Mouse (Mus musculus): ENCODE measurements around the gene Cmtm5. TPM values are rescaled to one million over a fixed set of nuclear protein-coding genes. Genes with fewer than 3 reads are reported as not detected.
"Not testable (repeated sequence)": the region's sequence is repeated elsewhere in the genome, so short reads cannot be mapped to it uniquely, and the experiment has no call there.

The Cmtm5 gene
- polyA plus RNA-seq, 1 experiment from 2014 or later, result not detected

GRCm38 (mm10) chr14:54972786-54973185 lies 36.7 kb downstream of the Cmtm5 start:
- H3K4me1 ChIP-seq (replicated peaks; ENCODE audit: control insufficient read depth, insufficient read depth, low read length); H3K4me3 ChIP-seq (ENCODE audit: low read depth, low read length); H3K27me3 ChIP-seq (replicated peaks; ENCODE audit: control insufficient read depth, insufficient read depth, low read length); H3K9me3 ChIP-seq (ENCODE audit: control insufficient read depth, low read length); H3K9ac ChIP-seq (ENCODE audit: low read depth, low read length); DNase-seq (ENCODE audit: low spot score); H3K27ac ChIP-seq (ENCODE audit: low read depth, low read length); H3K36me3 ChIP-seq (ENCODE audit: control insufficient read depth, insufficient read depth, low read length); H3K4me2 ChIP-seq; ATAC-seq (replicated peaks; ENCODE audit: low FRiP score): not testable (repeated sequence)
- WGBS, result 83% methylated on average over 9 of the region's 11 CpGs

- Histone ChIP-seq H3K36me3 (ENCODE audit: control insufficient read depth, insufficient read depth, low read length) (no peaks in the 10 kb centered on the region), H3K9me3 (ENCODE audit: control insufficient read depth, low read length) (no peaks in the 10 kb centered on the region), H3K9ac (ENCODE audit: low read depth, low read length) (no peak overlapping the region), H3K4me3 (ENCODE audit: low read depth, low read length) (no peak overlapping the region), H3K27me3 (replicated peaks; ENCODE audit: control insufficient read depth, insufficient read depth, low read length) (peaks cover 3% of the 10 kb centered on the region; the same call in 1 of the 2 replicates), H3K4me1 (replicated peaks; ENCODE audit: control insufficient read depth, insufficient read depth, low read length) (no peaks in the 10 kb centered on the region), H3K27ac (ENCODE audit: low read depth, low read length) (no peak overlapping the region), H3K4me2 (no peak overlapping the region)
- DNase-seq (ENCODE audit: low spot score) (no peak), ATAC-seq (replicated peaks; ENCODE audit: low FRiP score) (no peak)
- 69% methylated on average over 6 of the region's 6 CpGs for WGBS
These were observed 38.2 kb downstream of the Cmtm5 start for GRCm38 (mm10) chr14:54974068-54974791.

- 59% methylated on average over 1 of the region's 1 CpGs for WGBS
- no peaks in the 10 kb centered on the region for H3K4me1 ChIP-seq (replicated peaks; ENCODE audit: control insufficient read depth, insufficient read depth, low read length)
- no peak within 1 kb of the TSS for H3K4me2 ChIP-seq
- no peaks in the 10 kb centered on the region; the same call in none of the 2 replicates for H3K27me3 ChIP-seq (replicated peaks; ENCODE audit: control insufficient read depth, insufficient read depth, low read length)
- no peak within 1 kb of the TSS for H3K4me3 ChIP-seq (ENCODE audit: low read depth, low read length)
- no peak within 1 kb of the TSS for H3K9ac ChIP-seq (ENCODE audit: low read depth, low read length)
- no peak for DNase-seq (ENCODE audit: low spot score)
- H3K9me3 ChIP-seq (ENCODE audit: control insufficient read depth, low read length), result no peaks in the 10 kb centered on the region
- no peak for ATAC-seq (replicated peaks; ENCODE audit: low FRiP score)
- no peaks in the 10 kb centered on the region for H3K36me3 ChIP-seq (ENCODE audit: control insufficient read depth, insufficient read depth, low read length)
- H3K27ac ChIP-seq (ENCODE audit: low read depth, low read length), result no peak within 1 kb of the TSS
These were observed 40.6 kb downstream of the Cmtm5 start, which contains the start of gene Gm17428 for GRCm38 (mm10) chr14:54976633-54977032. Gene Gm17428, plus strand, starts transcription at chr14:54976933.

GRCm38 (mm10) chr14:54978664-54979063 lies 42.6 kb downstream of the Cmtm5 start:
- H3K27me3 ChIP-seq (replicated peaks; ENCODE audit: control insufficient read depth, insufficient read depth, low read length), result no peaks in the 10 kb centered on the region; the same call in 1 of the 2 replicates
- DNase-seq (ENCODE audit: low spot score) (no peak), ATAC-seq (replicated peaks; ENCODE audit: low FRiP score) (no peak)
- H3K9ac ChIP-seq (ENCODE audit: low read depth, low read length), result no peak overlapping the region
- 78% methylated on average over 8 of the region's 8 CpGs for WGBS
- H3K4me2 ChIP-seq, result no peak overlapping the region
- H3K36me3 ChIP-seq (ENCODE audit: control insufficient read depth, insufficient read depth, low read length), result no peaks in the 10 kb centered on the region
- no peak overlapping the region for H3K27ac ChIP-seq (ENCODE audit: low read depth, low read length)
- H3K4me3 ChIP-seq (ENCODE audit: low read depth, low read length), result no peak overlapping the region
- H3K4me1 ChIP-seq (replicated peaks; ENCODE audit: control insufficient read depth, insufficient read depth, low read length), result no peaks in the 10 kb centered on the region
- no peaks in the 10 kb centered on the region for H3K9me3 ChIP-seq (ENCODE audit: control insufficient read depth, low read length)

- H3K4me3 ChIP-seq (ENCODE audit: low read depth, low read length), result no peak overlapping the region
- H3K9me3 ChIP-seq (ENCODE audit: control insufficient read depth, low read length), result no peaks in the 10 kb centered on the region
- no peaks in the 10 kb centered on the region for H3K4me1 ChIP-seq (replicated peaks; ENCODE audit: control insufficient read depth, insufficient read depth, low read length)
- DNase-seq (ENCODE audit: low spot score) (no peak), ATAC-seq (replicated peaks; ENCODE audit: low FRiP score) (no peak)
- no peaks in the 10 kb centered on the region; the same call in 1 of the 2 replicates for H3K27me3 ChIP-seq (replicated peaks; ENCODE audit: control insufficient read depth, insufficient read depth, low read length)
- H3K27ac ChIP-seq (ENCODE audit: low read depth, low read length), result no peak overlapping the region
- no peaks in the 10 kb centered on the region for H3K36me3 ChIP-seq (ENCODE audit: control insufficient read depth, insufficient read depth, low read length)
- no peak overlapping the region for H3K4me2 ChIP-seq
- WGBS, result 85% methylated on average over 7 of the region's 7 CpGs
- no peak overlapping the region for H3K9ac ChIP-seq (ENCODE audit: low read depth, low read length)
These were observed 45.9 kb downstream of the Cmtm5 start for GRCm38 (mm10) chr14:54981934-54982333.

- H3K4me2 ChIP-seq; H3K27me3 ChIP-seq (replicated peaks; ENCODE audit: control insufficient read depth, insufficient read depth, low read length); H3K9ac ChIP-seq (ENCODE audit: low read depth, low read length); H3K36me3 ChIP-seq (ENCODE audit: control insufficient read depth, insufficient read depth, low read length); H3K27ac ChIP-seq (ENCODE audit: low read depth, low read length); ATAC-seq (replicated peaks; ENCODE audit: low FRiP score); DNase-seq (ENCODE audit: low spot score); H3K4me1 ChIP-seq (replicated peaks; ENCODE audit: control insufficient read depth, insufficient read depth, low read length); H3K9me3 ChIP-seq (ENCODE audit: control insufficient read depth, low read length); H3K4me3 ChIP-seq (ENCODE audit: low read depth, low read length): not testable (repeated sequence)
- 90% methylated on average over 9 of the region's 9 CpGs for WGBS
These were observed 52.4 kb downstream of the Cmtm5 start for GRCm38 (mm10) chr14:54988350-54988874.

MicroRNAs encoded within 50 kb of the gene (microRNA counts, 519-probe panel; counts per million panel counts)
- 4,981 counts per million, percentile 41 among the panel's probes with 10 or more counts for microRNA mmu-miR-208a
- not detected for microRNA mmu-miR-208b

Small RNAs within 50 kb of the gene (microRNA-seq; reads per million reads assigned to microRNA genes)
- gene Mir208a (ENCODE audit: borderline number of aligned reads) (320 reads per million, percentile 61 among the genes with 10 or more reads in this experiment), gene Mir208b (ENCODE audit: borderline number of aligned reads) (389 reads per million, percentile 63 among the genes with 10 or more reads in this experiment)

Other genes starting within 250 kb of the Cmtm5 start
- 98.8 and 109 TPM in 2 replicates for gene Acin1, start 249.3 kb upstream of the Cmtm5 start, polyA plus RNA-seq (2014; fragmentation: Nextera tagmentation; extraction: Ambion mirVana)
- gene Gm29776, start 237.4 kb upstream of the Cmtm5 start, polyA plus RNA-seq (2014; fragmentation: Nextera tagmentation; extraction: Ambion mirVana), result 0.07 TPM in 1 of 2 replicates, not detected in the other
- gene Cebpe, start 224.1 kb upstream of the Cmtm5 start, polyA plus RNA-seq (2014; fragmentation: Nextera tagmentation; extraction: Ambion mirVana), result 2.0 and 3.1 TPM in 2 replicates
- 6.8 and 7.1 TPM in 2 replicates for gene Slc7a8, start 154.3 kb upstream of the Cmtm5 start, polyA plus RNA-seq (2014; fragmentation: Nextera tagmentation; extraction: Ambion mirVana)
- gene Rnf212b, start 122.1 kb upstream of the Cmtm5 start, polyA plus RNA-seq (2014; fragmentation: Nextera tagmentation; extraction: Ambion mirVana), result not detected in 2 replicates
- 5.2 and 5.5 TPM in 2 replicates for gene Homez, start 65.3 kb upstream of the Cmtm5 start, polyA plus RNA-seq (2014; fragmentation: Nextera tagmentation; extraction: Ambion mirVana)
- 1.1 and 2.1 TPM in 2 replicates for gene Ppp1r3e, start 58.7 kb upstream of the Cmtm5 start, polyA plus RNA-seq (2014; fragmentation: Nextera tagmentation; extraction: Ambion mirVana)
- 2.0 and 2.1 TPM in 2 replicates for gene Bcl2l2, start 52.9 kb upstream of the Cmtm5 start, polyA plus RNA-seq (2014; fragmentation: Nextera tagmentation; extraction: Ambion mirVana)
- gene Gm20521, start 52.8 kb upstream of the Cmtm5 start, polyA plus RNA-seq (2014; fragmentation: Nextera tagmentation; extraction: Ambion mirVana), result 0.27 TPM in 1 of 2 replicates, not detected in the other
- gene Pabpn1, start 43.8 kb upstream of the Cmtm5 start, polyA plus RNA-seq (2014; fragmentation: Nextera tagmentation; extraction: Ambion mirVana), result 117 and 132 TPM in 2 replicates
- gene Slc22a17, start 23.1 kb upstream of the Cmtm5 start, polyA plus RNA-seq (2014; fragmentation: Nextera tagmentation; extraction: Ambion mirVana), result 10.5 and 14.0 TPM in 2 replicates
- 5.5 and 6.7 TPM in 2 replicates for gene Efs, start 10.1 kb upstream of the Cmtm5 start, polyA plus RNA-seq (2014; fragmentation: Nextera tagmentation; extraction: Ambion mirVana)
- gene Il25, start 3.6 kb upstream of the Cmtm5 start, polyA plus RNA-seq (2014; fragmentation: Nextera tagmentation; extraction: Ambion mirVana), result not detected in 2 replicates
- gene Myh6, start 30.7 kb downstream of the Cmtm5 start, polyA plus RNA-seq (2014; fragmentation: Nextera tagmentation; extraction: Ambion mirVana), result 14.5 and 43.0 TPM in 2 replicates
- gene Gm17428, start 40.7 kb downstream of the Cmtm5 start, polyA plus RNA-seq (2014; fragmentation: Nextera tagmentation; extraction: Ambion mirVana), result not detected in 2 replicates
- gene Myh7, start 58.4 kb downstream of the Cmtm5 start, polyA plus RNA-seq (2014; fragmentation: Nextera tagmentation; extraction: Ambion mirVana), result 2.7 and 9.7 TPM in 2 replicates
- 87.0 and 95.6 TPM in 2 replicates for gene Ngdn, start 79.2 kb downstream of the Cmtm5 start, polyA plus RNA-seq (2014; fragmentation: Nextera tagmentation; extraction: Ambion mirVana)
- 2.1 and 2.8 TPM in 2 replicates for gene Zfhx2, start 156.1 kb downstream of the Cmtm5 start, polyA plus RNA-seq (2014; fragmentation: Nextera tagmentation; extraction: Ambion mirVana)
- gene Thtpa, start 158.5 kb downstream of the Cmtm5 start, polyA plus RNA-seq (2014; fragmentation: Nextera tagmentation; extraction: Ambion mirVana), result 10.5 and 12.6 TPM in 2 replicates
- gene Ap1g2, start 170.3 kb downstream of the Cmtm5 start, polyA plus RNA-seq (2014; fragmentation: Nextera tagmentation; extraction: Ambion mirVana), result 45.1 and 52.9 TPM in 2 replicates
- gene Jph4, start 180.7 kb downstream of the Cmtm5 start, polyA plus RNA-seq (2014; fragmentation: Nextera tagmentation; extraction: Ambion mirVana), result 0.44 and 0.60 TPM in 2 replicates